Mouse (Mus musculus) WW6 (cell line): ENCODE results near the gene Ggt5.

Experiments
- DNase-seq: peaks from one replicate; pipeline ENCODE4 v3.0.0-alpha.2; 2013; ENCODE audit warnings: low read depth, low spot score

Gene Ggt5

DNA sequence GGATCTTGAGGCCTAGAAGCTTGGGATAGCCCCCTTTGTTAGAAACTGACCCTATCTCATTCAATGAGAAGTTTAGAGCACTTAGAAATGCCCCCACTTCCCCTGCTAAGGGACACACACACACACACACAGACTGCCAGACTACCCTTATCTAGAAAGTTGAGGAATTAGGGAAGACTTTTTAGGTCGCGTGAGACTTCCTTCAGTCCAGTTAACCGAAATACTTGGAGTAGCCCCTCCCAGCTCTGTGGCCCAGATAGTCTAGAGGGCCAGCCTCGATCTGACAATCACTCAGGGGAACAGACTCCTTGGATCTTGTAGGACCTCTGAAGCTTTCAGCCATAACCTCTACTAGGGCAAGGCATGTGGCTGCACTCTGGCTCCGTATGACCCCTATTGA lies 21.1 kb upstream of the Ggt5 start:
- no peak for DNase-seq

GRCm38 (mm10) chr10:75568441-75568840 lies 20.7 kb upstream of the Ggt5 start:
- DNase-seq, result no peak

- DNase-seq, result no peak
Measured at GRCm38 (mm10) chr10:75568851-75569250, 20.3 kb upstream of the Ggt5 start.

DNA sequence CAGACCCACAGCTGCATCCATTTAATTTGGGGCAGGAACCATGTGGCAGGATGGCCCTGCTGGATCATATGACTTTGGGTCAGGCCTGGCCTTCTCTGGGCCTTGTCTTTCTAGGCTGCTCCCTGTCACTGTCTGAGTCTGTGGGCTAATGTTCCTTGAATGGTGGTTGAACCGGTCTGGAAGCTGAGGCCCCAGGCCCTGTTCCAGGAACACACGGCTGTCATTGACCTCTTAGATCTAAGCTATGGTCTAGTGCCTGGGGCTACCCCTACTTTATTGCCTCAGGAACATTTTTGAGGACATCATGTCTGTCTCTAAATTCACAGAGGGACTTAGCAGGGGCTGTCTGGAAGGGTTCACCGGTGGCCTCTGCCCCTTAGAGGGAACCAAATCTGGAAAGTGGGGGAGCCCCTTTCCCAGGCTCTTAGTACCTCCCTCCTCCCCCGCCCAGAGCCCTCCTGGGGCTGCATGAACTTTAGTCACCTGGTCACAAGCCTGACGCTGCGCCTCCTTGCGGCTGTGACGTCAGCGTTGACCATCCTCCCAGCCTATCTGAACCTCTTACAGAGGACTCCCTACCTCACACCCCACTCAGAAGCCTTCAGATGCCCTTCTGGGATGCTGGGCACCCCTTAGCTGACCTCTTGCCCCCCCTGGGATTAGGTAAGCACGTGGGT lies 18.0 kb upstream of the Ggt5 start:
- DNase-seq, result no peak

DNA sequence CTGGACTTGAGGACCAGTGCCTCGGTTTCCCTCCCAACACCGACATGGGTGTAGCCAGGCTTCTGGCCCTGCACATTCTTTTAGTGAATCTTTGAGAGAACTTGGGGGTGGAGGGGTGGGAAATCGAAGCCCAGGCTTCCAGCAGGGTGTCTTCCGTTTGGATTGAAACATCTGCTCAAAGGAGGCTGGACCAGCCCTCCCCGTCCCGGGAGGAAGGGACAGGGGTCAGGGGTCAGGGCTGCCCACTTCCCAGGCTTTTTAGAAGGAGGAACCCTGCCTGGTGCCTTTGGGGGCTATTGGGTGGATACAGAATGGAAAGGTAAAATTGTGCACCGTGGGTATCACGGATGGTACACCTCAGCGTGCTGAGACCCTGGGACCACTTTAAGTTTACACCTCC lies 17.2 kb upstream of the Ggt5 start:
- DNase-seq, result no peak

DNA sequence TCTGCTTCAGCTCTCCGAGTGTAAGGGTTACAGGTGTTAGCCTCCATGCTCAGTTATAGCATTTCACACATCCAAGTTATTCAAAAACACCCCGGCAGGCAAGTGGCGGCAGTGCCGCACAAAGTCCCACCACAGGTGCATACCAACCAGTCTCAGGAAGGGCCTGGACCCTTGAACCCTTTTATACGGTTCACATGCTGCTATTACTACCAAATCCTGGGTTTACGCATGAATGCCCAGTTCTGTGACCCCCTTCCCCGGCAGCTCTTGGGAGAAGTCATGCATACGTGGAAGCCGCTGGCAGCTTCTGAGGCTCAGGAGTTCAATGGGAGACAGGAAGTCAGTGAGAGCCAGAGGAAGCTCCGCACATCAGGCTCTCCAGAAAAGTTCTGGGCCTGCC lies 16.0 kb upstream of the Ggt5 start:
- no peak for DNase-seq

GRCm38 (mm10) chr10:75573965-75574364 lies 15.2 kb upstream of the Ggt5 start:
- no peak for DNase-seq

GRCm38 (mm10) chr10:75579129-75579528 lies 10.0 kb upstream of the Ggt5 start:
- DNase-seq, result no peak

- DNase-seq, result peak; percentile 70
Measured at GRCm38 (mm10) chr10:75585876-75586552, 3.1 kb upstream of the Ggt5 start.

- DNase-seq, result no peak
Measured at GRCm38 (mm10) chr10:75586553-75586879, 2.6 kb upstream of the Ggt5 start.

DNA sequence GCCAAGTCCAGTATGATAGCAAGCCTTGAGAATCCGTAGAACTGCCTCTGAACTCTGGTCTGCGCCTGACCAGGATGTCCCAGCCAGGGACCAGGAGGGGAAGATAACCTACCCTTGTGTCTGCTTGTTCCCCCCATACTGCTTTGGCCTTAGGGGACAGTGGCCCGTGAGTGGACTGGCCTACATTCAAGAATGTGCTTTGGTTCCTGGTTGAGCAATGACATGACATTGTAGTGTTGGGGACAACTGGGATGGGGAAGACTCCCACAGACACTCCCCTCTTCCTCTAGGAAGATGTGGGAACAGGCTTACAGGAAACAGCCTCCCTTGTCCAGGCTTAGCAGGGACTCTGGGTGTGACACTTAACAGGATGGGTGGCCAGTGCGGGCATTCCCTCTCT lies 1.4 kb upstream of the Ggt5 start:
- no peak for DNase-seq

DNA sequence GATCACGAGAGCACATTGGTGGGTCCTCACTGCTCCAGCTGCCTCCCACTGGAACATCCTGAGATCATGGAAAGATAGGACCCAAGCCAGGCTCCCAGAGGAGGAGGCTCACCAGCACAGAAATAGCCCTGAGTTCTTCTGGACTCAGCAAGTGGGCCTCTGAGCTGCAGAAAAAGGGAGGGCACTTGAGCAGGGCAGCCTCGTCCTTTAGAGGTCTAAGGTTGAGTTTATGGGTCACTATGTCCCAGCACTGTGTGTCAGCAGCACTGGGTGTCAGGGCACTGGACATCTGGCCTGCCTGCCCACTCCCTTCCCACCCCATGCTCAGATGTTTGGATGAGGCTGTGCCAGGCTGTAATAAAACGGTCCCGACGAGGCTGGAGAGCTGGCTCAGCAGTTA lies 804 bp upstream of the Ggt5 start:
- no peak for DNase-seq

- DNase-seq, result no peak
Measured at GRCm38 (mm10) chr10:75589651-75590050, 511 bp downstream of the Ggt5 start.

DNA sequence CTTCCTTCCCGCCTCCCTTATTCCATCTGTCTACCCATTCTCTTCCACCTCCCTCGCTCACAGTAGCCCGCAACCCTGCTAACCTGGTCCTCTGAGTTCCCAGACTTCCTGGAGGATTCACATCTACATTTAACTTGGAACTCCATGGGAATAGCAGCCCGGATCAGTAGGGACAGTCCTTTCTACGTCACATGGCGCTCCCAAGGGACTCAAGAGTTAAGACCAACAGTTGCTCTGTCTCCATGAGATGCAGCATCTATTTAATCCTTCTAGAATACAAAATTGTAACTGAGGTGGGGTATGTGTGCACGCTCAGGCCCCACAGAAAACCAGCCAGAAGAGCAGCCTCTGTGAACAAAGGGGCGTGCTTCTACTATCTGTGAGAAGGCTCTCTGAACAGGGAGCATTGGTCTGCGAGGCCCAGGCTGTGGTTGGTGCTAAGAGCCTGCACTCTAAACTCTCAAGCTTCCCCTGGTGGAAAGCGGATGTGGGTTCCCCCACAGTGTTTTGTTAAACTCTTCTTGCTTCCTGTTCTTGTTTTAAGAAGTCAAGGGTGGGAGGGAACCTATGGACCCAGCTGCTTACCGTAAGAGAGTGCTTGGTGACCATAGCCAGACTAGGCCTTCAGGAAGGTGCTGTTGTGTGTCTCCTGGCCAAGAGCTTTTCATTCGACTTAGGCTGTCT lies 2.2 kb downstream of the Ggt5 start:
- no peak for DNase-seq

DNA sequence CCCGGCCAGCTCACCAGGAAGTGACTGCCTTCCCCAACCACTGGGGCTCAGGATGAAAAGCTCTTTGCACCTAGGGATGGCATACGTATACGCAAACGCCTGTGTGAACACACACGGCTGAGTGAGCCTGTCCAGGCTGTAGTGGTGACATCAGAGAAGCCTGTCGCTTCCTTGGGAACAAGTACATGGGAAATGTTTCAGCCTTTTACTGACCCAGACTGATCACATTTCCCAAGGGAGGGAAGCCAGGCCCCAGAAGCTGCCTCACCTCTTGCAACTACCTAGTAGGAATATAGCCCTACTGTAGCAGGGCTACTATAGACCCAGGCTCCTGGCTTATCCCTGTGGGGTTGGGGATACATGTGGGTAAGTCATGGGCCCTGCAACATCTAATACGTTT lies 3.4 kb downstream of the Ggt5 start:
- no peak for DNase-seq

DNA sequence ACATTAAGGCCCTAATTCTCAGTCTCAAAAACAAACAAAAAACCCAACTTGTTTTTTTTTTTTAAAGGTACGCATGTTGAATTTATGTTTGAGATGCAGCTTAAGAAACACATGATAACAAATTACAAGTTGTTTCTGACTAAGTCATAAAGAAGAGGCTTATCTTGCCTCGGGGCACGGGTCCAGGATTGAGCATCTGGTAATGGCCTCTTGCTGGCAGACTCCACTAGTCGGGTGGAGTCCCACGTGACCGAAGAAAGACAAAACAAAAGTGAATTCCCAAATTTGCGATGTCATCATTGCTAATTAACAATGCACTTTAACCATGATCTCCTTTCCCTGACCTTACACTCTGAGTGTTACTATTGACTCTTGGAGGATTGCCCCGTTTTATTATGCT lies 6.8 kb downstream of the Ggt5 start:
- DNase-seq, result no peak

- DNase-seq, result no peak
Measured at GRCm38 (mm10) chr10:75600189-75600730, 11.1 kb downstream of the Ggt5 start.

- DNase-seq, result peak; percentile 42
Measured at GRCm38 (mm10) chr10:75605162-75605846, 16.2 kb downstream of the Ggt5 start.

- DNase-seq, result no peak
Measured at GRCm38 (mm10) chr10:75607253-75607652, 18.1 kb downstream of the Ggt5 start.

DNA sequence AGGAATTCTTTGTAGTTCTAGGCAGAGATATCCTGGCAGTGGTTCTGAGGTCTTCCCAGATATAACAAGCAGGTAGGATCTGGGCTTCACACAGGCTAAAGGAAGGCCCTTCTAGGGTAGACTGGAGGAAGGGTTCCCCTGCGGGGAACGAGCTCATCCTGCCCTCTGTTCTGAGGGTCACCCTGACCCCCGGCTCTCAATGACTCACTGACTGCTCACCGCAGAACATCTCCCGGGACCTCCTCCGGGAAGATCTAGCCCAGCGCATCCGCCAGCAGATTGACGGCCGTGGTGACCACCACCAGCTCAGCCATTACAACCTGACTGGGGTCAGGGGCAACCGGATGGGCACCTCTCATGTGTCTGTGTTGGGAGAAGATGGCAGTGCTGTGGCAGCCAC lies 19.8 kb downstream of the Ggt5 start:
- no peak for DNase-seq

- no peak for DNase-seq
Measured at GRCm38 (mm10) chr10:75610486-75610885, 21.3 kb downstream of the Ggt5 start.

DNA sequence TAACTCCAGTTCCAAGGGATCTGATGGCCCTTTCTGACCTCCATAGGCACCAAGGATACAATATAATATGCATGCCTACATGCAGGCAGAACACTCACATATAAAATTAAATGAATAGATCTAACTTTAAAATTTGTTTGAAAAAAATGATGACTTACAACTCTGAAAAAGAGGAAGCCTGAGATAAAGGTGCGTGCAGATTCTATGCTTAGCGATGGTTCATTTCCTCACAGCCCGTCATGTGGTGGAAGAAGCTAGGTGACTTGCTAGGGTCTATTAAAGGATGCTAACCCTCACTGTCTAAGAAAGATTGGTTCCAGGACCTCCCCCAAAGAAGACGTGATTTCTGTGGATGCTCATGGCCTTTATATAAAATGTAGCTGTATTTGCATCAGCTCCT lies 26.9 kb downstream of the Ggt5 start:
- DNase-seq, result no peak
